Mouse (Mus musculus) stomach, postnatal 0 days (tissue): Measurements from ENCODE around the gene Nanog. TPM values are rescaled to one million over a fixed set of nuclear protein-coding genes. Genes with fewer than 3 reads are reported as not detected.
A peak's percentile ranks its signal among the peaks of the same experiment; 100 is the strongest.
"Not testable (repeated sequence)": the region's sequence is repeated elsewhere in the genome, so short reads cannot be mapped to it uniquely, and the experiment has no call there.

ENCODE experiments used
- ATAC-seq: fragments of 200-750 bp; cut with Nextera tagmentation; 2 replicates; pipeline ENCODE4 v1.8.0; 2017; ENCODE audit not compliant: low FRiP score, low TSS enrichment
- DNase-seq: peaks from one replicate; pipeline ENCODE4 v3.0.0-alpha.2; 2016; ENCODE audit warnings: low spot score
- H3K27ac ChIP-seq: fragments of 300-500 bp; sonication (generic); replicated peaks from 2 replicates; pipeline ENCODE4 v1.5.1; 2014; ENCODE audit warnings: mild to moderate bottlenecking, control low read depth
- H3K27me3 ChIP-seq: fragments of 300-500 bp; sonication (generic); 2 replicates; pipeline ENCODE4 v1.6.1; 2014; ENCODE audit warnings: low read length; ENCODE audit not compliant: control insufficient read depth, insufficient read depth
- H3K36me3 ChIP-seq: fragments of 300-500 bp; sonication (generic); 2 replicates; pipeline ENCODE4 v1.6.1; 2014; ENCODE audit warnings: low read length, mixed read lengths; ENCODE audit not compliant: control insufficient read depth, insufficient read depth
- H3K4me1 ChIP-seq: fragments of 300-500 bp; sonication (generic); replicated peaks from 2 replicates; pipeline ENCODE4 v1.6.1; 2014; ENCODE audit warnings: antibody characterized with exemption; ENCODE audit not compliant: control insufficient read depth, insufficient read depth
- H3K4me2 ChIP-seq: fragments of 300-500 bp; sonication (generic); replicated peaks from 2 replicates; pipeline ENCODE4 v1.6.1; 2014; ENCODE audit warnings: low read depth, mild to moderate bottlenecking, control low read depth, moderate library complexity
- H3K4me3 ChIP-seq: fragments of 300-500 bp; sonication (generic); 2 replicates; pipeline ENCODE4 v1.5.1; 2014; ENCODE audit warnings: low read depth, low read length, control low read depth
- H3K9ac ChIP-seq: fragments of 300-500 bp; sonication (generic); 2 replicates; pipeline ENCODE4 v1.6.1; 2014; ENCODE audit warnings: mild to moderate bottlenecking, low read length, control low read depth, mixed read lengths
- H3K9me3 ChIP-seq: fragments of 300-500 bp; sonication (generic); 2 replicates; pipeline ENCODE4 v1.6.1; 2016; ENCODE audit warnings: low read length; ENCODE audit not compliant: control insufficient read depth
- CTCF ChIP-seq: IDR thresholded peaks from 2 replicates; pipeline ENCODE4 v1.5.1; 2016; ENCODE audit warnings: antibody characterized with exemption, low read depth, mild to moderate bottlenecking, moderate library complexity
- EP300 ChIP-seq: optimal IDR thresholded peaks from 2 replicates; pipeline ENCODE3; 2016; ENCODE audit warnings: antibody characterized with exemption
- WGBS: fragments of 180-500 bp; shearing (Covaris S2); extraction: QIAGEN DNeasy Blood & Tissue Kit; methylation state at CpG from one replicate; pipeline ENCODE4 v1.1.7; 2014; 5-methylcytosine and 5-hydroxymethylcytosine counted together
- polyA plus RNA-seq: library from polyadenylated mRNA; unstranded; fragments of >200 nt; fragmentation: Nextera tagmentation; extraction: Ambion mirVana; gene quantifications from 2 replicates; pipeline ENCODE4 v1.2.1, GENCODE M21; 2015

The Nanog gene
- polyA plus RNA-seq, 1 experiment from 2014 or later: 0.07 TPM

GRCm38 (mm10) chr6:122706337-122706840 is 900 bp upstream of the Nanog start:
- H3K9me3 ChIP-seq: no peaks in the 10 kb centered on the region
- no peak for DNase-seq
- H3K27me3 ChIP-seq: no peaks in the 10 kb centered on the region
- no peak for ATAC-seq
- no peak overlapping the region for H3K4me2 ChIP-seq
- no peaks in the 10 kb centered on the region for H3K36me3 ChIP-seq
- H3K4me3 ChIP-seq: no peak overlapping the region
- 0 out of 2 replicates have a peak, but pooled peaks cover 3% of the 10 kb centered on the region for H3K4me1 ChIP-seq
- WGBS: 62% methylated on average over 12 of the region's 12 CpGs
- TF ChIP-seq EP300 (no peak), CTCF (no peak)
- H3K9ac ChIP-seq: no peak overlapping the region
- H3K27ac ChIP-seq: no peak overlapping the region

GRCm38 (mm10) chr6:122708826-122709225 is 1.5 kb downstream of the Nanog start:
- Histone ChIP-seq H3K27ac (no peak overlapping the region), H3K36me3 (no peaks in the 10 kb centered on the region), H3K4me2 (no peak overlapping the region), H3K4me3 (no peak overlapping the region), H3K9me3 (no peaks in the 10 kb centered on the region), H3K27me3 (no peaks in the 10 kb centered on the region), H3K4me1 (no peaks in the 10 kb centered on the region), H3K9ac (no peak overlapping the region)
- ATAC-seq (no peak), DNase-seq (no peak)
- TF ChIP-seq CTCF: 0 out of 2 replicates have a peak, but pooled peaks have one; percentile 10
- TF ChIP-seq EP300: no peak
- 55% methylated on average over 4 of the region's 4 CpGs for WGBS

- no peak overlapping the region for H3K4me3 ChIP-seq
- H3K4me2 ChIP-seq: no peak overlapping the region
- no peak for DNase-seq
- ATAC-seq: no peak
- H3K27ac ChIP-seq: no peak overlapping the region
- no peaks in the 10 kb centered on the region for H3K27me3 ChIP-seq
- no peaks in the 10 kb centered on the region for H3K9me3 ChIP-seq
- WGBS: 82% methylated on average over 2 of the region's 2 CpGs
- H3K4me1 ChIP-seq: no peaks in the 10 kb centered on the region
- TF ChIP-seq CTCF (no peak), EP300 (no peak)
- H3K36me3 ChIP-seq: no peaks in the 10 kb centered on the region
- H3K9ac ChIP-seq: no peak overlapping the region
These were observed 4.2 kb downstream of the Nanog start for GRCm38 (mm10) chr6:122711455-122711854.

- ATAC-seq: not testable (repeated sequence)
These were observed 5.8 kb downstream of the Nanog start for GRCm38 (mm10) chr6:122713116-122713515.

GRCm38 (mm10) chr6:122714707-122715365 is 7.5 kb downstream of the Nanog start:
- Histone ChIP-seq H3K9me3 (no peaks in the 10 kb centered on the region), H3K36me3 (no peaks in the 10 kb centered on the region), H3K27me3 (no peaks in the 10 kb centered on the region), H3K27ac (no peak overlapping the region), H3K4me1 (no peaks in the 10 kb centered on the region), H3K4me3 (no peak overlapping the region), H3K9ac (no peak overlapping the region), H3K4me2 (no peak overlapping the region)
- 39% methylated on average over 7 of the region's 7 CpGs for WGBS
- TF ChIP-seq CTCF (no peak), EP300 (no peak)
- no peak for ATAC-seq
- DNase-seq: no peak

More at GRCm38 (mm10) chr6:122713116-122713515, 5.8 kb downstream of the Nanog start:
- H3K27me3 ChIP-seq, DNase-seq, H3K4me3 ChIP-seq, H3K36me3 ChIP-seq, H3K27ac ChIP-seq, H3K4me1 ChIP-seq, H3K9me3 ChIP-seq, H3K4me2 ChIP-seq, H3K9ac ChIP-seq: not testable (repeated sequence)
- 92% methylated on average over 7 of the region's 7 CpGs for WGBS

- H3K4me2 ChIP-seq: no peak overlapping the region
- ATAC-seq (no peak), DNase-seq (no peak)
- H3K9ac ChIP-seq: no peak overlapping the region
- TF ChIP-seq EP300 (no peak), CTCF (no peak)
- no peaks in the 10 kb centered on the region for H3K9me3 ChIP-seq
- H3K27me3 ChIP-seq: no peaks in the 10 kb centered on the region
- no peak overlapping the region for H3K4me3 ChIP-seq
- no peaks in the 10 kb centered on the region for H3K4me1 ChIP-seq
- no peaks in the 10 kb centered on the region for H3K36me3 ChIP-seq
- no peak overlapping the region for H3K27ac ChIP-seq
- 22% methylated on average over 4 of the region's 4 CpGs for WGBS
These were observed 8.6 kb downstream of the Nanog start for GRCm38 (mm10) chr6:122715886-122716285.

DNA sequence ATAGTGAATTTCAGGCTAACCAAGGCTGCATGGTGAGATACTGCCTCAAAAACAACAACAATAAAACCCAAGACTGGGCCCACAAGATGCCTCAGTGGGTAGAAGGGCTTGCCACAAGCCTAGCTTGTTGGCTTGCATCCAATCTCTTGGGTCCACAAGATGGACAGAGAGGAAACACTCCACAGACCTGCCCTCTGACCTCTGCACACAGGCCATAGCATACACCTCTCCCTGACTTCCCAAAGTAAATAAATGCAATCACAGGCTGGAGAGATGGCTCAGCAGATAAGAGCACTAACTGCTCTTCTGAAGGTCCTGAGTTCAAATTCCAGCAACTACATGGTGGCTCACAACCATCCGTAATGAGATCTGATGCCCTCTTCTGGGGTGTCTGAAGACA is 10.9 kb downstream of the Nanog start:
- H3K27ac ChIP-seq, ATAC-seq, H3K9ac ChIP-seq, H3K27me3 ChIP-seq, H3K4me3 ChIP-seq, DNase-seq, H3K36me3 ChIP-seq, H3K9me3 ChIP-seq, H3K4me1 ChIP-seq, H3K4me2 ChIP-seq: not testable (repeated sequence)
- 79% methylated on average over 1 of the region's 1 CpGs for WGBS
